Mouse (Mus musculus): ENCODE measurements around the gene Icam2. TPM values are rescaled to one million over a fixed set of nuclear protein-coding genes. Genes with fewer than 3 reads are reported as not detected.

The Icam2 gene
- polyA plus RNA-seq, 1 experiment from 2014 or later: 75.5 TPM

DNA sequence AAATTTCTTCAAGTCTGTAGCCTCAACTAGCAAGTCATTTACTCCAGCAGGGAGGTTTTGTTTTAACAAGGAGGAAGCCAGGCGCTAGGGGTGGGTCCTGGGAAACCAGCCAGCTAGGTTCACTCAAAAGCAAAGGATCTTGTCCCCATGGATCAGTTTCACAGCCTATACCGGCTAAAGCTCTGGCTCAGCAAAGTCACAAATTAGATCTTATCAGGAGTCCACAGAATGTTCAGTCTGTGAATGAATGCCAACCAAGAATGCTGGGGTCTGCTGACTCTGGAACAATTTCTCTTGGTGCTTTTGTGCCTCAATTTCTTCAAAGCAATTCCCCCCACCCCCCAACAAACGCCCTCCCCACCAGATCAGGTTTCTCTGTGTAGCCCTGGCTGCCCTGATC lies 1.7 kb upstream of the Icam2 start:
- Histone ChIP-seq H3K4me2 (no peak overlapping the region), H3K9ac (no peak overlapping the region), H3K4me3 (replicated peaks) (no peak overlapping the region), H3K27me3 (no peaks in the 10 kb centered on the region), H3K9me3 (replicated peaks) (no peaks in the 10 kb centered on the region), H3K27ac (peak overlapping the region; percentile 78), H3K36me3 (no peaks in the 10 kb centered on the region), H3K4me1 (peaks cover 33% of the 10 kb centered on the region)
- 5% methylated on average over 3 of the region's 3 CpGs for whole genome bisulfite sequencing
- peak; percentile 53 for ATAC-seq (replicated peaks; ENCODE audit: low FRiP score)

DNA sequence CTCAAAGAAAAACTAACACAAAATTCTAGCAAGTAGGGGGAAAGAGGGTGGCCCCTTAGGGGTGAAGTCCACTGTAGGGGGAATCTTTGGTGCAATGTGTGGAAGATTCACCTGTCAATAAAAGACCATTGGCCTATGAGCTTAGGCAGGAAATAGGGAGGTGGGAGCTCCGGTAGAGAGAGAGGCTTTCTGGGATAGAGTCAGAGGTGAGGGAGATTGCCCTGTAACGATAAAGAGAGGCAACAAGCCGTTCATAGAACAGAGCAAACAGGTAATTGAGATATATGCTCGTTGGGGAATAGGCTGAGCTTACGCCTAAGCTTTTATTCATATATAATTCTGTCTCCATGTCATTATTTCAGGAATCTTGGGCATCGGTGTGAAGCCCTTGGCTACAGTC lies 855 bp downstream of the Icam2 start:
- Histone ChIP-seq H3K4me1 (peaks cover 41% of the 10 kb centered on the region), H3K36me3 (no peaks in the 10 kb centered on the region), H3K9me3 (replicated peaks) (no peaks in the 10 kb centered on the region), H3K4me2 (no peak overlapping the region), H3K9ac (no peak overlapping the region), H3K4me3 (replicated peaks) (no peak overlapping the region), H3K27ac (no peak overlapping the region), H3K27me3 (no peaks in the 10 kb centered on the region)
- no peak for ATAC-seq (replicated peaks; ENCODE audit: low FRiP score)
- WGBS: 67% methylated on average over 6 of the region's 6 CpGs

DNA sequence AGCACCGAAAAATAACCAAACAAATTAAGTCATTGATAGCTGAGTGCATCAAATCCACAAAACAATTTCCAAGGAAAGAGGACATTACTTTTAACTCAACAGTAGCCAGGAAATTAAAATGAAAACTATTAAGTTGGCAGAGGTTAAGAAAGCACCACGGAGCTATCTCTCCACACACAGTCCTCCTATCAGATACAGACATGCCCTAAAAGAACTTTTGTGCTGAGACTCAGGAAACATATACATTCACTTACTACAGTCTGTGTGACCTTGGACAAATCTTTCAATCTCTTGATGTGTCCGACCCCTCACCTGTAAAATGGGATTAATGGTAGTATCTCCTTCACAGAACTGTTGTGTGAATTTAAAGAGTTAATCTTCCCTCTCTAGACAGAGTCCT lies 1.5 kb downstream of the Icam2 start:
- Histone ChIP-seq H3K36me3 (no peaks in the 10 kb centered on the region), H3K27me3 (no peaks in the 10 kb centered on the region), H3K4me1 (peaks cover 37% of the 10 kb centered on the region), H3K9me3 (replicated peaks) (no peaks in the 10 kb centered on the region), H3K9ac (no peak overlapping the region), H3K4me3 (replicated peaks) (no peak overlapping the region), H3K27ac (no peak overlapping the region), H3K4me2 (no peak overlapping the region)
- ATAC-seq (replicated peaks; ENCODE audit: low FRiP score): no peak
- 90% methylated on average over 3 of the region's 3 CpGs for WGBS

DNA sequence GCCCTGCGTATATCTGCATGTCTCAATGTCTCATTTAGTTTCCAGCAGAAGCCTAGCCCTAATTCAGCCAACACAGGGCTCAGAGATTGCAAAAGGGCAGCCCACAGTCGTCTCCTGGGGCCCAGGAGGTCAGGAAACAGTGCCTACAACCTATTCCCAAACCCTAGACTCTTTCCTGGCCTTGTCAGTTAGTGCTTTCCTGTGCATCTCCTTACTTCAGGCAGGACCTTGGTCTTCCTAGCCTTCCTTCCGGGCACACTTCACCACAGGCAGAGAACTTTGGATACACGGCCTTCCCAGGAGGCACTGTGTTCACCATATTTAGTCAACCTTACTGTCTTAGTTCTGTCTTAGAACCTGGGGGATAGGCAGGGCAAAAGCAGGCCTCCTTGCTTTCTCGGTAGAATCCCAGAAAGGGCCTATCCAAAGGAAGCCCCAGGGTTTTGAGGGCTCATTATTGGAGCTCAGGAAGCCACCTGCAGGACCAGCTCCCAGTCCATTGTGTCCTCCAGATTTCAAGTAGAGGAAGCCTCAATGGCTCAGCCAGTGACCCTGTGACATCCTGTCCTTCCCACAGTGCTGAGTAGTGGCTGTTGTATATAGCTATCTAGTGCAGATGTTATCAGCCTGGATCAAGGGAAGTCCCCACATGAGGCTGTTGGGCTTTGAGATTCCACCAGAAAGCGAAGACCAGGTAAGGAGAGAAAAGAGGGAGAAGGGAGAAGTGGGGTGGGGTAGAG lies 4.7 kb downstream of the Icam2 start:
- Histone ChIP-seq H3K9ac (no peak overlapping the region), H3K27ac (peak overlapping the region; percentile 89), H3K9me3 (replicated peaks) (no peaks in the 10 kb centered on the region), H3K36me3 (no peaks in the 10 kb centered on the region), H3K4me2 (no peak overlapping the region), H3K27me3 (no peaks in the 10 kb centered on the region), H3K4me3 (replicated peaks) (no peak overlapping the region), H3K4me1 (peaks cover 11% of the 10 kb centered on the region; the same call in 1 of the 2 replicates)
- 77% methylated on average over 6 of the region's 6 CpGs for WGBS
- no peak for ATAC-seq (replicated peaks; ENCODE audit: low FRiP score)

DNA sequence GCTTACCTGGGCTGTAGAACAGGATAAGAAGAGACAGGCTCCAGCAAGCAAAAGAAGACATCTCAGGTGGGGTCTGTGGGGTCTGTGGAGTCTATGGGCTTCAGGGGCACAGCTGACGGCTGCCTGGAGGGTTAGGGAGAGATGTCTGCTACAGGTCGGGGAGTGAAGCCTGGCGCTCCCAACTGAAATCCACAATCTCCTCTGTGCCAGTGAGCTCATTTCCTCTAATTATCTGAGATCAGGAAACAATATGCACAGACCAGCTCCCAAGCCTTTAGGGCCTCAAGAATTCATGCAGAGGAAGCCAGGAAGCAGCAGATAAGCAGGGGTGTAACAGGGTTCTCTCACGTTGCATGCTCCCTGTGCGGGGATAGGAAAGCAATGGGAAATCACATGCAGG lies 5.5 kb downstream of the Icam2 start:
- Histone ChIP-seq H3K36me3 (no peaks in the 10 kb centered on the region), H3K4me2 (no peak overlapping the region; the same call in 1 of the 2 replicates), H3K4me1 (0 out of 2 replicates have a peak, but pooled peaks cover 9% of the 10 kb centered on the region), H3K9me3 (replicated peaks) (no peaks in the 10 kb centered on the region), H3K27me3 (no peaks in the 10 kb centered on the region), H3K9ac (no peak overlapping the region), H3K27ac (peak overlapping the region; percentile 89), H3K4me3 (replicated peaks) (peak overlapping the region; percentile 35)
- 59% methylated on average over 5 of the region's 5 CpGs for WGBS
- ATAC-seq (replicated peaks; ENCODE audit: low FRiP score): 0 out of 2 replicates have a peak, but pooled peaks have one; percentile 38

DNA sequence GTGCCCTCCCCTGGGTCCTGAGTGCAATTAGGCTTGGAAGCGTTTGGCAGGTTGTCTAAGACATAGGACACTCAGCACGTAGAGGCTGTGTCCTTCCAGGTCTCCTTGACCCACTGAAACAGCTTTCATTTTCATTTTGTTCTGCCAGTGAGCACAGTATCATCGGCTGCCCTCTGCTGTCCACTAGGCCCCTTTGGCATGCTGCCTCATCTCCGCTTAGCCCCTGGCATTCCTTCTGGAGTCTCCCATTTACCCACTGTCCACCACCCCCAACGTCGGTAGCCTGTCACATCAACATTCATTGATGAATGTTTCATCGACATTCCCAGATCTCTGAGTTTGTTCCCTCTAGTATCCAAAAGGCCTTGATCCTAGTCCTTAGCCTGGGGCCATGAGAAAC lies 6.0 kb downstream of the Icam2 start:
- H3K4me2 ChIP-seq: peak overlapping the region; percentile 46
- no peak overlapping the region for H3K9ac ChIP-seq

DNA sequence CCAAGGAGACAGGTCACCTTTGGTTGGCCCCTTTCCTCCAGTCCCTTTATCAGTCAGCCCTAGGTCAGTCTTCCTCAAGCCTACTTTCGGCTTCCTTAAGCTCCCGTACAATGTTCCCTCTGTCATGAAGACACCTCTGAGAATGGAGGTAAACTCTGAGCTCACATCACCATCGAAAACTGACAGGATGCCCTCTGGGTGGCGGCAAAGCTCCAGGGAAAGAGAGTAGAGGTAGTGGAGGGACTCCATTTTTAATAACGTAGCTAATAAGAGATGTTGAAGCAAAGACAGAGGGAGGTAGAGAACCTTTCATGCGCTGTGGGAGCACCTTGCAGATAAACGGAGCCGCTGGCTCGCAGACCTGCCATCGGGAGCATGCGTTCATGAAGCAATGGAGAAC lies 6.9 kb downstream of the Icam2 start:
- WGBS: 73% methylated on average over 11 of the region's 11 CpGs
- Histone ChIP-seq H3K27me3 (no peaks in the 10 kb centered on the region), H3K27ac (no peak overlapping the region), H3K36me3 (no peaks in the 10 kb centered on the region), H3K9ac (no peak overlapping the region), H3K4me2 (peak overlapping the region; percentile 46), H3K9me3 (replicated peaks) (no peaks in the 10 kb centered on the region), H3K4me1 (0 out of 2 replicates have a peak, but pooled peaks cover 8% of the 10 kb centered on the region), H3K4me3 (replicated peaks) (peak overlapping the region; percentile 35)
- ATAC-seq (replicated peaks; ENCODE audit: low FRiP score): no peak

More for the DNA sequence above, 6.0 kb downstream of the Icam2 start:
- Histone ChIP-seq H3K27me3 (no peaks in the 10 kb centered on the region), H3K36me3 (no peaks in the 10 kb centered on the region), H3K4me3 (replicated peaks) (peak overlapping the region; percentile 35), H3K27ac (peak overlapping the region; percentile 89), H3K9me3 (replicated peaks) (no peaks in the 10 kb centered on the region), H3K4me1 (0 out of 2 replicates have a peak, but pooled peaks cover 8% of the 10 kb centered on the region)
- WGBS: 71% methylated on average over 7 of the region's 7 CpGs
- ATAC-seq (replicated peaks; ENCODE audit: low FRiP score): no peak

DNA sequence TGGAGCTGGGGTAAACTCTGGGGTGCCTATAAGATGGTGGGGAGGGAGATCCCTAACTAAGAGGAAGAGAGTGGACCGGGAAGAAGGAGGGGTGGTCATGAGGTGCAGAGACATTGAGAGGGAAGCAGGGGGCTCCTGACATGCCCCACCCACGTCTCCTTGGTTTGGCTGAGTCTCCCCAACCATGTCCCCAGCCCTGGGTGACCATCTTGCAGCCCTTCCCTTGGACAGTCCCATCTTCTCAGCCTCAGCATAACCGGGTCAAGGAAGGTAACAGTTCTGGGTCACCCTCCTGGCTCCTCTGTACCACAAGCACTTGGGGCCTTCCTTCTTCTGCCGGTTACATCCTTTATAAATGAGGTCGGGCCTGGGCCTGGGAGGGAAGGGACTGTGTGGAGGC lies 12.9 kb downstream of the Icam2 start:
- no peaks in the 10 kb centered on the region for H3K36me3 ChIP-seq
- peaks cover 18% of the 10 kb centered on the region for H3K4me1 ChIP-seq
- H3K9me3 ChIP-seq (replicated peaks): no peaks in the 10 kb centered on the region
- H3K27ac ChIP-seq: no peak overlapping the region
- no peak overlapping the region for H3K4me3 ChIP-seq (replicated peaks)
- 72% methylated on average over 5 of the region's 5 CpGs for WGBS
- no peaks in the 10 kb centered on the region for H3K27me3 ChIP-seq
- ATAC-seq (replicated peaks; ENCODE audit: low FRiP score): no peak
- H3K9ac ChIP-seq: no peak overlapping the region
- H3K4me2 ChIP-seq: no peak overlapping the region

DNA sequence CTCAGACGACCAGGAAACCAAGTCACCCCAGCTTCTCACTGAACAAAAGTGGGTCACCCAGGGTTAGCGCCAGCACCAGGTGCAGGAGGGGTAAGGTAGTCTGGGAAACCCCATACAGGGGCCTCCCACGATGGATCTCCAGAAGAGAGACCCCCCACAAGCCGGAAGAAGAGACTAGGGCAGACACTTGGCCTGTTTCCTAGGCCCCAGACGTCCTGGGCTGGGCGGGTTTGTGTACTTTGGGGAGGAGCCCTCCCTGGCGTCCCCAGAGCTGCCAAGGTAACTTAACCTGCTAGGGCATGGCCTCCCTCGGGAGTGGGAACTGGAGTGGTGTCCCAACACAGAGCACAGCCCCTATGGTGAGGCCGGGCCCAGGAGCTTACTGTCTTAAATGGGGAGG lies 13.3 kb downstream of the Icam2 start:
- Histone ChIP-seq H3K9ac (no peak overlapping the region), H3K9me3 (replicated peaks) (no peaks in the 10 kb centered on the region), H3K4me1 (peaks cover 18% of the 10 kb centered on the region), H3K4me2 (no peak overlapping the region), H3K27me3 (no peaks in the 10 kb centered on the region), H3K4me3 (replicated peaks) (no peak overlapping the region), H3K27ac (peak overlapping the region; percentile 60), H3K36me3 (no peaks in the 10 kb centered on the region)
- ATAC-seq (replicated peaks; ENCODE audit: low FRiP score): peak; percentile 62; the same call in 1 of the 2 replicates
- WGBS: 37% methylated on average over 9 of the region's 9 CpGs

DNA sequence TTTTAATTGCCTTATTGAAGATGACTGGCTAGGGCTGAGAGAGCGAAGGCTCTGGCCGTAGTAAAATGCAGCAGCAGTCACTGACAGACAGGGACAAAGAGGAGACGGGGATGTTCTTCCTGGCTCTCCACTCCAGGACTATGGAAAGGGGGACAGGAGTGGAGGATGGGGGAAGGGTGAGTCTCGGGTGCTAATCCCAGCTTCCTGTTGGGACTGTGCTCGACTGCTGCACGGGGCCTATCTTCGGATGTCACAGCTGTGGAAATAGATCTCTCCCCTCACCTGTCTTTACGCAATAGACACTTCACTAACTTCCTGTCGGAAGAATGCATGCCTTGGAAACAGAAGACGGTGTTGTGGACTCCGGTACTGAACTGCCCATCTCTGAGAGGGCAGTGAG lies 13.9 kb downstream of the Icam2 start:
- Histone ChIP-seq H3K27ac (peak overlapping the region; percentile 60), H3K36me3 (no peaks in the 10 kb centered on the region), H3K4me2 (no peak overlapping the region), H3K4me3 (replicated peaks) (no peak overlapping the region), H3K9me3 (replicated peaks) (no peaks in the 10 kb centered on the region), H3K9ac (no peak overlapping the region), H3K27me3 (no peaks in the 10 kb centered on the region), H3K4me1 (peaks cover 18% of the 10 kb centered on the region)
- ATAC-seq (replicated peaks; ENCODE audit: low FRiP score): 0 out of 2 replicates have a peak, but pooled peaks have one; percentile 18
- 42% methylated on average over 11 of the region's 11 CpGs for WGBS

DNA sequence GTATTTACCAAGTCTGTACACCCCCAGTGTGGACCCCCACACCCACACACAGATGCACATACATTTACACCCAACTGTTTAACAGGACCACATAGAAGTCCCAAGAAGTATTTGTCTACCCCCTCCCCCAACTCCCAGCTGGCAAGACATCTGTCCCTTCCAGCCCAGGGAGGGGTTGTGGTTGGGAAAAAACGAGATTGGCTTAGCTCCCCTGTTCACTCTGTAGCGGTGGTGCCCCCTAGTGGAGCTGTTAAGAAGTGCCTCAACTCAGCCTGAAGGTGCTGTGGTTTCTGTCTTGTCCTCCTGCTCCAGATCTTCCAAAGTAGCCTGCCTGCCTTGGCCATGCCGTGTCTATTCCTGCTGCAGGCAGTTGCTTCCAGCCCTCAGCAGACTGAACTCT lies 21.6 kb downstream of the Icam2 start:
- Histone ChIP-seq H3K4me2 (no peak overlapping the region), H3K36me3 (no peaks in the 10 kb centered on the region), H3K4me1 (peaks cover 12% of the 10 kb centered on the region), H3K4me3 (replicated peaks) (no peak overlapping the region), H3K27me3 (no peaks in the 10 kb centered on the region), H3K9ac (no peak overlapping the region), H3K27ac (no peak overlapping the region), H3K9me3 (replicated peaks) (no peaks in the 10 kb centered on the region)
- ATAC-seq (replicated peaks; ENCODE audit: low FRiP score): 0 out of 2 replicates have a peak, but pooled peaks have one; percentile 40
- 12% methylated on average over 3 of the region's 3 CpGs for WGBS

DNA sequence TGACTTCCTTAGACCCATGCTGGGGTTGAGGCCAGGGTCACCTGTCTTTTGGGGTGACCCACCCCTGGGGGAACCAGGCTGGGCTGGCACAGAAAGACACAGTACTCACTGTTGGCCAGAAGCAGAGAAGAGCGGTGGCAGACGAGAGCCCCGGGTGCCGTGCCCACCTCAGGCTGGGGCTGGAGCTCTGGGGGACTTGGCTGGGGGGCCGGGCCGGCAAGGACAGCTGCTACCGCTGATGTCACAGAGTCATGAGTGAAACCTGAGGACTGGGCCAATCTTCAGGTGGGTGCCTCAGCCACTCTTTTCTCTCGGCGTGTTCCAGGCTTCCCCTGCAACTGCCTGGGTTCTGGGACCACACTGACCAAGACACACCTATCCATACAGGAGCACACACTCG lies 22.5 kb downstream of the Icam2 start, which contains the start of gene Prr29:
Prr29 (plus strand) TSS at position 107 of the 400 bp plus-strand sequence.
- Histone ChIP-seq H3K36me3 (no peaks in the 10 kb centered on the region), H3K27me3 (no peaks in the 10 kb centered on the region), H3K9ac (no peak within 1 kb of the TSS), H3K4me2 (peak within 1 kb of the TSS; percentile 29), H3K27ac (peak within 1 kb of the TSS; percentile 50), H3K4me3 (replicated peaks) (no peak within 1 kb of the TSS), H3K9me3 (replicated peaks) (no peaks in the 10 kb centered on the region), H3K4me1 (peaks cover 12% of the 10 kb centered on the region)
- WGBS: 30% methylated on average over 9 of the region's 10 CpGs
- ATAC-seq (replicated peaks; ENCODE audit: low FRiP score): peak; percentile 31

Data from kidney, embryonic 15.5 days (tissue).